Mouse (Mus musculus): ENCODE measurements at regions not wholly inside any gene's neighbourhood (a gene's known extent, or its start where the extent isn't known, plus 50 kb on each side); places are given as distances from the start of the nearest gene placed in this dataset.

DNA sequence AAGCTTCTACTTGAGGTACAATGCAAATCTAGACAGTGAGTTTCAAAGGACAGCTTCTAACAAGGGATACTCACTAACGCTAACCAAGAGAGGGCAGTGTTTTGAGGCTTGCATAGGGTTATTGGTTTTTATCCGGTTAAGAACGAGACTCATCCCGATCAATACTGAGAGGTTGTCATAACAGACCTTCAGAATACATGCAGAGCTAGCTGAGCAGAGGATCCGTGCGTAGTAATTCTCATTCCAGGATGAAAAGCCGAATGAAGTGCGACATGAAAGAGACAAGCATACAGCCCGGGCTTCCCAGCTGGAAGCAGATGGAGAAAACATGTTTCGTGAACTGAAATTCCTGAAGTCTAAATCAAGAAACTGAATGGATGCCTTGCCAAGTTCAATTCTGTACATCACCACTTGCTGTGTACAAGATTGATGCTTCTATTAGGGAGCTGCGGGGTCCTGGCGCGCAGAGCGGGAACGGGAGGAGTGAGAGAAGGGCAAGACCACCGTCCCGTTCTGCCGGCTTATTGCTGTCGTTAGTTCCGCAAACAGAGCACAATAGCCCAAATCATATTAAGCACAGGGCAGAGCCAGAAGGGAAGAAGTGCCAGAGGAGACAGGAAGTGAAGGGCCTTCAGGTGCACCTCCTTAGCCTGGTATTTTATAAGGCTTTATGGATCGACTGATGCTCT, 65.4 kb upstream of the Tes start:
- DNase-seq (ENCODE audit: low read depth): no peak

DNA sequence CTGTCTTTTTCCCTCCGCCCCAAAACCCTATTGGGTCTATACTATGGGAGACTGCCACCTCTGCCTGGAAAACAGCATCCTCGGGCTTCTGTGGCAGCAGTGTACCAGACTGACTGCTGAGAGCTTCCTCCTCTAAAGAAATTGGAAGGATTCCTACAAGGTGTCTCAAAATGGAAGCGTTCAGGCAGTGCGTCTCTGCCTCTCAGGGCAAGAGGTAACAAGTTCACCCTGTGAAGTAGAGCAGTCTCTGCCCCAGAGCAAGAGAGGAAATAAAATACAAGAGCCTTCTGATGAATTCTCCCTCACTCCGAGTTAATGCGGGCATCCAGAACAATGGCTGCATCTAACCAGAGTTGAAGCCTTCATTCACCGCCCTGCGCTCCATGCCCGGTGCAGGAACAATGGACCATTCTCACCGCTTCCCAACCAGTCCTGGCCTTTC, 69.4 kb upstream of the Tes start:
- no peak for DNase-seq (ENCODE audit: low read depth)

DNA sequence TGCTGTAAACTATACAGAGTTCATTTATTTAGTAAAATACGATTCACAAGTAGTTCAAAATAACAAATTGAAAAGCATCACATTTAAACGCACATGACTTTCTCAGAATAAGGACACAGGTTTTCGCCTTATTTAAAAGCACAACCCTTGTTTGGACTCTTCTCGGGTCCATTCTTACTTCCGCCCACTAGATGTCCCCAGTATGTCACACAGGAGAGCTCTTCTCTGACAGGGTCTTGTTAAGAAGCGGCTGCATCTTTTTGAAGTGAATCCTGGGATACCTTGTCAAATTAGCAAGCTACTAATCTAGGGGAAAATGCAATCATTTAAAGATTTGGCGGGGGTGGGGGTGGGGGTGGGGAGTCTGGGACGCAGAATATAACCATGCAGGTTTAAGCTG, 70.2 kb upstream of the Tes start:
- DNase-seq (ENCODE audit: low read depth): no peak

DNA sequence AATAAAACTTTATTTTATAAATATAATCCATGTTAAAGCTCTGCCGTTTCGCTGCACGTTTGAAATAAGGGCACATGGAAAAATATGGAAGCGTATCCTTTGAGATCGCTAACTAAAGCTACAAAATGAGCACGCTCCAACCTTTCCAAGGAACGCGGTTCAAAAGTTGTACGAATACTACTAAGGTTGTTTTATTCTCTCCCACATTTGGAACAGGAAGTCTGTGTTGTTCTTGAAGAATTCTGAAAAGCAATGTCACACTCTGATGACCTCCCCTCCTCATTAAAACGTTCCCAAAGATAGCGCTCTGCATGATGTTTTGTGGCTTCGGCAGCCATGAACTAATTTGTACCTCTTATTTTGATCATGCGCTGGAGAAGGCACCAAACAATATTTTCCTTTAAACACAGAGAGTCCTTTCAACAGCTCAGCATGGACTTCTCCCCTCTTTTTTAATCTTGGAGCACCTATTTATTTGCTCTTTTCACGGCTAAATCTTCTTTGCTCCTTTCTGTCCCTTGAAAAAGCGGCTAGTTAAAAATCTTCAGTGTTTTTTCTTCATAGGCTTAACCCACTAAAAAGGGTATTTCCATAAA, 72.9 kb upstream of the Tes start:
- DNase-seq (ENCODE audit: low read depth): no peak

DNA sequence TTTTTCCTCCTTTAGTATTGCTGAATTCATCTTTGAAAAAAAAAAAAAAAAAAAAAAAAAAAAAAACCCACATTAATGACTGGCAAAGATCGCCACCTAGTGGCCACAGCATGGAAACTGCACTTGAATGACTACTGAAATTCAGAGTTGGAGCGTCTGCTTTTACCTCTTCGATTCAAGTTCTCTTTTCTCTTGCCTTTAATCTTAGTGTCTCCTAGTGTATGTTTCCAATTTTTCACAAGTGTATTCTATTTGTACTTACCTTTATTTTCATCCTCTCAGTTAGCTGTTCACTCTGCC, 79.9 kb upstream of the Tfec start:
- no peak for DNase-seq (ENCODE audit: low read depth)

DNA sequence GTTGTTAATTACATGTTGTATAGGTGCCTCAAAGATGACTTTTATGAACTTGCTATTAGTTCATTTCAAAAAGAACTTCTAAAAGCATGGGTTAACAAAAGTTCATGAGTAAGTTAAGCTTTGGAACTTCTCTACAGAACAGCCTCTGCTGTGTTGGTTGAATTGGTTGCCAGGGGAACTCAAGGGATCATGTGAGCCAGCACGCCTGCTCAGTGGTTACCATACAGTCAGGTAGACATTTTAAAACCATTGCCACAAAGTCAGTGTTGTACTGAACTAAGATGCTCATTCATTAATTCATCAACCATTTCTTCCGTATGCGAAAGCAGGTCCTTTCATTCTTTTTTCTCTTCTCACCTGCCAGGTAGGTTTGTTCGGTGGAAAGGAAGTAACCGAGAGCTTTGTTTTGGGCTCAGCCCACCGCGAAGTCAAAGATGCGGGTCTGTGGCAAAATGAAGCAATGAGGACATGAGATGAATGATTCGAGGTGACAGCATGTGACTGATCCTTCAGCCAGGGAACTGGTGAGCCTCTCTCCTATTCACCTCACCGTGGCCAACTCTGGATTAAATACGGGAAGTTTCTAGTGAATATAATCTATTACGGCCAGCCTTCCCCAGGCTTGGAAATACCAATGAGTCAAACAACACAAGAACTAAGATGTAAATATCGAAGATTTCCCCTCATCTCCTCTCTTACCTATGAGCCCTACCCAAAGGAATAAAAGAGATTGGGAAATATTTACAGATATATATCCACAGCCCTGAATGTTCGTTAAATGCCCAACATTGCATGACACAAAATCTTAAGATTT, 79.4 kb upstream of the Tfec start:
- DNase-seq (ENCODE audit: low read depth): no peak

DNA sequence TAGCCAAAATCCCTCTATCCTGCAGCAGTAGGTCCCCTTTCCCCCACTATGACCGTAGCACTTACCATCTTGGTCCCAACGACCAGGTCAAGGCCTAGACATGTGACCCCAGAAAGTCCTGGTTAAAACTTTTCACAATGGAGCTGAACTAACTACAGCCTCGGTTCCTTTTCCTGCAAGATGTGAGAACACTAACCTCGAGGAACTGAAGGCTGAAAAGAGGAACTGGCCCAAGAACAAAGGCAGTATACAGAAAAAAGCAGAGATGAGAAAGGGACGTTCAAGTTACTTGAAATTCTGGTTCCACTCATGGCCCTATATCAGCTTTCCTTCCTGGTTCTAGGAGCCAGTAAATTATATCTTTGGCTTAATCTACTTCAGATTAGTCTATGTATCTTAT, 67.4 kb upstream of the Tfec start:
- DNase-seq (ENCODE audit: low read depth): no peak

DNA sequence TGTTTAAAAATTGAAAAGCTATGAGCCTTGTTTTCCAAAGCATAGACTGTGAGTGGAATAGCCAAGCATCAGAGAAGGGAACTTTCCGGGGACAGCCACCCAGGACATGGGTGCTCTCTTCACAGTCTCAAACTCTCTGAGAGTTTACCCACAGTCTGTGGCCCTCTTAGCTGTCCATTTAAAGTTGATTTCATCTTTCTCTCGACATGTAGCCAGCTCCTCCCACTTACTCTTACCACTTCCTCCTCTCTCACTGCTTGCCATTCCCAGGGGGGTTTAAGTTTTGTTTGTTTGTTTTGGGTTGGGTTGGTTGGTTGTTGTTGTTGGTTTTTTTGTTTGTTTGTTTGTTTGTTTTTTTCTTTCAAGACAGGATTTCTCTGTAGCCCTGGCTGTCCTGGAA, 66.1 kb upstream of the Tfec start:
- no peak for DNase-seq (ENCODE audit: low read depth)

DNA sequence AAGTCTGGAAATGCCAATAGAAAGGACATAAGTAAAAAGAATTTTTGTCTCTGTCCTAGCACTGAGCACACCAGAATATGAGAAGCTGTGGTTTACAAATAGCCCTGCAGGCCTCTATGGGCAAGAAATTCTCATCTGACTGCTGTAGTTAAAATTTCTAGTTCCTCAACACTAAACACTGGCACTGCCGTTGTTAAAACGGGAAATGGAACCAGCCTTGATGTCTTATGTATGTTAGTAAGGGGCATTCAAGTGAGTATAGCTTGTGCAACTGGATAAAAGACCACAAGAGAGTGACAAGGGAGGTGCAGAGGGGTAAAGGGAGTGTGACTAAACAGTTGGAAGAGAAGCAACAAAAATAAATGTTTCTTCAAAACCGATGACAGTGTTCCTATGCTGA, 65.7 kb upstream of the Tfec start:
- no peak for DNase-seq (ENCODE audit: low read depth)

DNA sequence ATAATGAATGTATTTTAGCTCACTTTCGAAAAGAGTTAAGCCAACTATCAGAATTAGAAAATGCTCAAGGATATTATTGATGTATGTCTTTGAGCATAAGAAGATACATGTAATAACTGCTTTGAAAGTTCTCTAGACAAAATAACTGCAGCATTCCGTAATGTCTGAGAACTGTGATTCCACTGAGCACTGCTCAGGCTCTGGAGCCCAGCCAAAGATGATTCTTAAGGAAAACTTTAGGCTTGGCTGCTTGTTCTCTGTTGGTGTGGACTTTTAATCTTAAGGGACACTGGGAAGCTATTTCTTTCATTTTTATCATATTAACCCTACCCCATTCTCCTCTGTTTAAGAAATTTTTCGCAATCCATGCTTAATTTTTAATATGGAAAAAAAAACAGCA, 59.9 kb upstream of the Tfec start:
- peak; percentile 6 for DNase-seq (ENCODE audit: low read depth)

DNA sequence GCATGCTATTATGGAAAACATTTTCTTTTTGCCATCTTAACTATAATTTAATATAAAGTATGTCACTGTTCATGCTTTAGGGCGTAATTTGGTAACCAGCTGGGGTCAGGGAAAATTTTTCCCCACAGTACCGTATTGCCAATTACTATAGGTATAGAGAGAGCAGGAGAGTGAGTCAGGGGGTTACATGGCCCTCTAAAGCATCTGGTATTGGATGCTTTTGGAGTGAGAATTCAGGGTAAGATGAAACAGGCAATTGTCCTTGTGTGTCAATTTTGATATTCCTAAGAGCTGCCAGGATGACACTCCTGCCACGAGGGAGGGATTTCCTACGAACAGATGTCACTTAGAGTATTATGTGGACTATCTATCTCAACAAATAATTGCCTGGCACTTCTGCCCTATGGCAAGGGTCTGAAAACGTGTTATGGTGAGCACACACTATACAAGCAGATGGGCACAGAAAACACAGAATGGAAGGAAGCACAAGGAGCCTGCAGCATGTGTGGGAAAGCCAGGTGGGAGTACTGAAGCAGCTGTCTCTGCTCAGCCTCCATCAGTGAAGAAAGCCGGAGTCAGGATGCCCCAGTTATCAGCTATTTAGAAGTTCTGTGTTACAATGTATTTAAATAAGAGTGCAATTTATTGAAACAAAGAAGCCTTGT, 58.7 kb upstream of the Tfec start:
- no peak for DNase-seq (ENCODE audit: low read depth)

All from fibroblast of lung, adult 2 months (primary cell).